Mouse (Mus musculus): ENCODE measurements around the gene Slc16a3.

The Slc16a3 gene

DNA sequence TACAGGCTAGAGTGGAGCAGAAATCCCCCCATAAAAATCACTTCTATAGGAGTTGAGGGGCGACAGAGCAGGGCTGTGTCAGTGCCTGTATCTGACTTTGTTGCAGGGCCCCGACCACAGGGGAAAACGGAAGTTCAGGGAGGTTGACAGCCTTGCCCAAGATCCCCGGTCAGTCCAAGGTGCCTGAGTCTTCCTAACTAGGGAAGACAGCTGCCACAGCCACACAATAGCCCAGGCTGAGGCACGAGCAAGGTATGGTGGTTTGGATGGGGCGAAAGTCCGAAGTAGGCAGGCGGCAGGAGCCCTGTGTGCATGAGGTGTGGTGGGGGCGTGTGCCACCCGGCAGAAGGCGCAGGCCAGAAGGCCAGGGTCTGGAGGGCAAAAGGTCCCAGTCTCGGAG is at the start of gene Slc16a3:
Slc16a3 (plus strand) TSS at position 153 of the 400 bp plus-strand sequence.
- DNase-seq (ENCODE audit: low spot score) = no peak

DNA sequence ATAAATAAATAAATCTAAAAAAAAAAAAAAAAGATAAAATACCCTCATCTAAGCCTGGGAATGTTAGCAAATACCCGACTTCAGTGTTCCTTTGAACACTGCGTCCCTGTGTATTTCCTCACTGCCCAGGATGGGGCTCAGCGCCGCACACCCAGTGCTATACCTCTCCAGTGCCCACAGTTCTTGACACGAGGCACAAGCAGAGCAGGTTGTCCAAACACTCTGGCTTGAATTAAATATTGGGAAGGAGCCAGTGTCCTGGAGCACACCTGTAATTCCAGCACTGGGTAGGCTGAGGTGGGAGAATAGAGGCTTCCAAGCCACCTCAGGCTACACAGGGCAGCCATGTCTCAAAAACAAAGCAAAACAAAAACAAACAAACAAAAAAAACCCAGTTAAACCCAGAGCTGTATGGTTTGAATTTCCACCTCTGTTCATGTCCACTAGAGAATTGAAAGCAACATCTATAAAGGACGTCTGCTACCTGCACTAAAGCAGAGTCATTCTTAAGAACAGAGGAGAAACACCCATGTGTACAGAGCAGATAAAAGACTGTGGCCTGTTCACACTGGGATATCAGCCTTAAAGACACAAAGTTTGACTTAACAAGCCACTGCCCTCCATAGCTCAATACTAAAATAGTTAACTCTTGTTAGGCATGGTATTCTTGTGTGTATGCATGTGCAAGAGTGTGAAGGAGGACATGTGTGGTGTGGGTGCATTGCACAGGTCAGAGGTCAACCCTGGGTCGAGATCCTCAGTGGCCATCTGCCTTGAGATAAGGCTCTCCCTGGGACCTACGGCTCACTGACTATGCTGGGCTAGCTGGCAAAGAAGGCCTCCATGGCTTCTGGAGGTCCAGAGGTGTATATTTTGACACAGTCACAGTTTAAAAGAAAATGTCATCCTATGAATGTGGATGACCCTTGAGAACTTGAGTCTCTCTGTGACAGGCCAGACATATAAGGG is 47.7 kb upstream of the Slc16a3 start:
- DNase-seq (ENCODE audit: low spot score) = no peak

DNA sequence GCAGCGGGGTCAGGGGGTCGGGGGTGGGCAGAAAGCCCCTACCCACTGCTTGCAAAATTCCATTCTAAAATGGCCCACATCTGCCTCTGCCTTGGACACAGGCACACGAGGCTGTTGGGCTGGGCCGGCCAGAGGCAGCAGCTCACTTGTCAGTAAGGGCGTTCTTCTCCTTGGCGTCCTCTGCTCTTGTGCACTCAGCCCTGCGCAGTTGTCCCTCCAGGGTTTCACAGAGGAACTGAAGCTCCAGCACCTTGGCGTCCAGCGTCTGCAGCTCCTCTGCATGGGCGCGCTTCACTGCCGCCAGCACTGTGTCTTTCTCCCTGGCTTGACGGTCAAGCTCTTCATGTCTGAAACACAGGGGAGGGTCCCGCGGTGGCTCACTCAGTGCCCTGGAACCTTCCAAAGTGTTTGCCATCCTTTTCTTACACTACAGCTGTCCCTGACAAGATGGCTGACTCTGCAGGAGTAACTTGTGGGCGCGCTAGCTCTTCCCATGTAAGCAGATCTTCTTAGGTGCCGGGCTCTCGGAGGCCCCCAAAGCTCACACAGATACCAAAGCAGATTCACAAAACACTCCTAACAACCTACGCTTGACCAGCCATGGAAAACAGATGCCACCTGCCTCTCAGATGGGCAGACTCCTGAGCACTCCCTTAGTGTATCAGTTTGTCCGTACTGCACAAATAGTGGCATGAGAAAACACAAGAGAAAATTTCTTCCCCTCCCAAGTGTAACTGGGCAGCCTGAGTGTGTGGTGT is 46.4 kb upstream of the Slc16a3 start:
- no peak for DNase-seq (ENCODE audit: low spot score)

GRCm38 (mm10) chr11:120902487-120903142 is 45.7 kb upstream of the Slc16a3 start:
- peak; percentile 38 for DNase-seq (ENCODE audit: low spot score)

DNA sequence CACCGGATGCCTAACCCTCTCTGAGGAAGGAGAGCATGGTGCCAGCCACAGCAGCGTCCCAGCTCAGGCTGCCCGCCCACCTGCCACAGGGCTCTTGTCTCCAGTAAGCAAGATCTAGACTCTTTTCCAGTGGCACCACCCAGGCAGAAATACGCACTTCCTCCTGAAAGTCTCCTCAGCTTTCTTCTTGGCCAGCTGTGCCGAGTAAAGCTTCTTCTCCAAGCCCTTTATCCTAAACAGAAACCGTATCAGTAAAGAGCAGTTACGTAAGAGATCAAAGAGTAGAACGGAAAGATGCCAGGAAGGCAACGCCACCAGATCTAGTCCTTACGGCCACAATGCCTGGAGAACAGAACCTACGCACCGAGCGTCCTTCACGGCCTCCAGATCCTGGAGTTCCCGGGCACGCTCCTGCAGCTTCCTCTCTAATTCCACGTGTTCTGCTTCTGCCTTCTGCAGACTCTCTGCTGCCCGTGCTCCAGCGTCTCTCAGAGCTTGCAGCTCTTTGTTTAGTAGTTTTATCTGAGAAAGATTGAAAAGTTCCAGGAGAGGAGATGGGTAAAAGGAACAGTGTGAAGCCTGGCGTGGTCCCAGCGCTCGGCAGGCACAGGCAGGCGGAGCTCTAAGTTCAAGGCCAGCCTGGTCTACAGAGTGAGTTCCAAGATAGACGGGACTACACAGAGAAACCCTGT is 45.0 kb upstream of the Slc16a3 start:
- DNase-seq (ENCODE audit: low spot score) = no peak

DNA sequence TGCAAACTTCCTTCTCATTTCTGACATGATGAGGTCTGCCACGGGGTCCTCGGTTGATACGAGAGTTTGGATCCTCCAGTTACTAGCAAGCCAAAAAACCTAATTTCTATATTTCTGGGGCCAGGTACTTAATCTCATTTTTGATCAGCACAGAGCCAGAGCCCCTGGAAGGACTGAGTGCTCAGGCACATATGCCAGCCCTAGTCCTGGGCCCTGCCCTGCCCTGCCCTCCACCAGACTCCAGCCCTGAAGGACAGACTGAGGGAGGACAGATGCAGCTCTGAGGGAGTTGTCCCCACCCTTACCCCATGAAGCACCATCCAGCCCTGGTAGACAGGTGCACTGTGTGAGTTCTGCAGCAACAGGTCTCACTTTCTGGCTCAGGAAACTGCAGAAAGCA is 43.7 kb upstream of the Slc16a3 start:
- no peak for DNase-seq (ENCODE audit: low spot score)

- DNase-seq (ENCODE audit: low spot score) = peak; percentile 83
Observed at GRCm38 (mm10) chr11:120905430-120905873, 42.8 kb upstream of the Slc16a3 start.

- DNase-seq (ENCODE audit: low spot score) = no peak
Observed at GRCm38 (mm10) chr11:120913796-120914195, 34.5 kb upstream of the Slc16a3 start.

DNA sequence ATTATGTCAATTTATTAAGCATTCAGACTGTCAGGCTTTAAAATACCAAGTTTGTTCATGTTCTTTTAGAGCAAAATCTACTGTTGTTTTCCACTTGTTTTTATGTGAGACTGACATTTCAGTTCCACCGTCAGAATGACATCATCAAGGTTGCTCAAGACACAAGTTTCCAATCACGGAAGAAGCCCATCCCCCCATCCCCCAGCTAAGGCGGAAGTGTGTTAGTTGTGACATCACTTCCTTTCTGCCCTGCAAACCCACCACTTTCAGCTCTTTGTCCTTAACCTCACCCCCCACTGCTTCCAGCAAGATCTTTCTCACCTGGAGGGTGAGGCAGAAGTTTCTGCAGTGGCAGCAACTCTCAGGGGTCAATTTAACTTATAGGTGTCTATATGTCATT is 31.8 kb upstream of the Slc16a3 start:
- DNase-seq (ENCODE audit: low spot score) = no peak

DNA sequence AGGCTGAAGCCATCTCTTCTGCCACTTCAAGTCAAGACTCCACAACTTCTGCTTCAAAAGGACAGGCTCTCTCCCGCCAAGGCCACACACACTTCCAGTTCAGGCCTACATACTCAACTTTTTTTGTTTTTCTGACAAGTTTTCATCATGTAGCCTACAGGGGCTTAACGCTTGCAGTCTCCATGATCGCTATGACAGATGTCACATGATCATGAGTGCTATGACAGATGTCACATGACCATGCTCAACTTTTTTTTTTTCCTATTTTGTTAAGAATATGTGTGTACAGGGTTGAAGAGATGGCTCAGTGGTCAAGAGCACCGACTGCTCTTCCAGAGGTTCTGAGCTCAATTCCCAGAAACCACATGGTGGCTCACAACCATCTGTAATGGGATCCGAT is 30.5 kb upstream of the Slc16a3 start:
- DNase-seq (ENCODE audit: low spot score) = no peak

DNA sequence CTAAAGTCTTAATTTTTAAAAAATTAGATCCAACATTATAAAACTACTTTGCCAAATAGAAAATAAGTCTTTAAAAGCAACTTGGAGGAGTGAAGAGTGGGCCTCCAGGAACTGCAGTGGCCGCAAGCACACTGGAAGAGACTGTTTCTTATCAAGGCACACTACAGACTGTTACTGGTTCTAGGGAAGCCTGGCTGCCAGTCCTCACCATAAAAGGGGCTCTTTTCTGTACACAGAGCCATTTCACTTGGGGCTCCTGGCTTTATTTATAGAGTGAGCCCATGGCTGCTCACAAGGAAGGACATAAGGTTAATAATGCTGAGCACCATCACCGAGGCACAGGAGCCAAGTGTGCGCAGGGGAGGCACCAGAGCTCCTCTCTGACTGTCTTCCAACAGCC is 25.8 kb upstream of the Slc16a3 start:
- DNase-seq (ENCODE audit: low spot score) = no peak

- no peak for DNase-seq (ENCODE audit: low spot score)
Observed at GRCm38 (mm10) chr11:120928468-120928867, 19.8 kb upstream of the Slc16a3 start.

GRCm38 (mm10) chr11:120931479-120931878 is 16.8 kb upstream of the Slc16a3 start:
- no peak for DNase-seq (ENCODE audit: low spot score)

DNA sequence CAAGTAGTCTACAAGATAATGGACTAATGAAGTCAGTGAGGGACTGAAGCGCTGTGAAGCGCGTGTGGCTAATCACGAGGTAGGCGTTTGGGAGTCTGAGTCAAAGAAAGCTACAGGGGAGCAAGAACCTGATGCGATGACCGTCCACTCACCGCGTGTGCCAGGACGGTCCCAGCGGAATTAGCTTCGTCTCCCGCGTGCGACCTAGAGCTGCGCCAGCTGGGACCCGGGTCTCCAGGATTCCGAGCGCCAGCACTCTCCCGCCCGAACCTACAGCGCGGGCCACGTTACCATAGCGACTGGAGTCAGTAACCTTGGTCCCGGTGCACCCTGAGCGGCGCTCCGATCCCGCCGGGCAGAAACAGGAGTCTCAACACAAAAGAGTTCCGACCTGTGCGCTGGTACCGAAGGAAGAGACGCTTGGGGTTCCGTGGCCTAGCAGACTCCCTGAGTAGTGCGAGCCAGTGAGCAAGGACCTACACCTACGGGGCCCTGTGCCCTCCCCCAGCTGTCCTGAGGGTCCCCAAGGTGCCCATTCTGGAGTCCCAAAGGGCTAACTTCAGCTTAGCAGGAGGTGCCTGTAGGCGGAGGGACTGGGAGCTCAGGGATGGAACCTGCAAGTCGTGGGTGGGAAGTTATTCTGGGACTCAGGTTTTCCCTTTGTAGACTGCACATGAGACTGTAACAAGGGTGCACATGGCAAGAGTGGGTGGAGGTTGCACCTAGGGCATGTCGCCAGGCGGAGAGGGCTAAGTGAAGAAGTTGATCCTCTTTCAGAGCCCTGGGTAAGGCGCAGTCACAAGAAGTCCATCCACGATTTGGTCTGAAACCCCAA is 15.5 kb upstream of the Slc16a3 start, which contains the start of gene Ccdc57:
Ccdc57 (minus strand) TSS at position 309 of the 835 bp plus-strand sequence.
- peak; percentile 88 for DNase-seq (ENCODE audit: low spot score)

GRCm38 (mm10) chr11:120937976-120938375 is 10.3 kb upstream of the Slc16a3 start:
- DNase-seq (ENCODE audit: low spot score) = no peak

- peak; percentile 52 for DNase-seq (ENCODE audit: low spot score)
Observed at GRCm38 (mm10) chr11:120938795-120939194, 9.5 kb upstream of the Slc16a3 start.

GRCm38 (mm10) chr11:120939712-120940341 is 8.5 kb upstream of the Slc16a3 start:
- no peak for DNase-seq (ENCODE audit: low spot score)

- no peak for DNase-seq (ENCODE audit: low spot score)
Observed at GRCm38 (mm10) chr11:120940959-120941358, 7.3 kb upstream of the Slc16a3 start.

GRCm38 (mm10) chr11:120945266-120945665 is 3.0 kb upstream of the Slc16a3 start:
- no peak for DNase-seq (ENCODE audit: low spot score)

GRCm38 (mm10) chr11:120945926-120946325 is 2.4 kb upstream of the Slc16a3 start:
- DNase-seq (ENCODE audit: low spot score) = peak; percentile 79

Data from urinary bladder, postnatal 14 days (tissue).